Mouse (Mus musculus) embryonic facial prominence, embryonic 13.5 days (tissue): ENCODE measurements around the gene Jhy. TPM values are rescaled to one million over a fixed set of nuclear protein-coding genes. Genes with fewer than 3 reads are reported as not detected.

Experiments
- polyA plus RNA-seq: library from polyadenylated mRNA; unstranded; fragments of >200 nt; fragmentation: Nextera tagmentation; extraction: Ambion mirVana; gene quantifications from 2 replicates; pipeline ENCODE4 v1.2.1, GENCODE M21; 2015

Gene Jhy
- polyA plus RNA-seq, 1 experiment from 2014 or later = not detected

Other genes starting within 250 kb of the Jhy start
- 2,195 and 2,229 TPM in 2 replicates for gene Hspa8, start 163.1 kb downstream of the Jhy start, polyA plus RNA-seq
- not detected in 2 replicates for gene Bsx, start 90.0 kb downstream of the Jhy start, polyA plus RNA-seq
- 0.17 and 0.45 TPM in 2 replicates for gene Crtam, start 40.5 kb upstream of the Jhy start, polyA plus RNA-seq
- gene Ubash3b, start 197.6 kb upstream of the Jhy start, polyA plus RNA-seq = 6.6 and 7.8 TPM in 2 replicates